ENCODE assay signal across 13 mouse cellular contexts in the genomic region with DNA sequence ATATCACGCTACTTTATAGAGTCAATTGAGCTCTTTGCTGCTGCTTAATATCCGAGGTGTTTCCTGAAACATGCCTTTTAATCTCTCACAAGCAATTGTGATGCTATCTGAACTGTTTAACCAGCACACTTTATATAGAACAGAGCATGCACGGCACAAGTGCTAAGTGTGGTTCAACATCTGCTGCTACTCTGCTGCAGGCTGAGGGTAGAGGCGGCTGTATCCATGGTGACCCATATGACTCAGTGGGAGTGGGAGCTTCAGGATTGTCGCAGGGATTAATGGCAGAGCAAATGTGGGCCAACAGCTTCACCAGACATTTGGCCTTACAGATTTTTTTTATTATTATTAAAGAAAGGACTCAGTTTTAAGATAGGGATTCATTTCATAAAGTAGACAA. TPM values are rescaled to one million over a fixed set of nuclear protein-coding genes. Genes with fewer than 3 reads are reported as not detected.
DNase-seq lines count a peak whose midpoint lies in the region; ATAC-seq lines count a peak whose summit lies in the region.
"Had no signal": no experiment of that assay in that cellular context is flagged by ENCODE, and none has a peak within 500 bp of the region (broad histone marks: within the 10 kb centered on the region; RNA-seq: fewer than 3 reads in every experiment).

No protein-coding gene starts in this region.

- H3K9ac ChIP-seq in forebrain, embryonic 14.5 days (ENCODE audit: low read length): no peak overlapping the region
- no peak overlapping the region for H3K9ac ChIP-seq in neural tube, embryonic 14.5 days (replicated peaks; ENCODE audit: low read depth, low read length)
- H3K9ac ChIP-seq: heart, embryonic 12.5 days; intestine, embryonic 15.5 days; lung, embryonic 14.5 days had no signal

- H3K27me3 ChIP-seq in forebrain, embryonic 14.5 days (replicated peaks; ENCODE audit: control insufficient read depth, insufficient read depth, low read length): no peaks in the 10 kb centered on the region; the same call in 1 of the 2 replicates
- H3K27me3 ChIP-seq in neural tube, embryonic 14.5 days (ENCODE audit: control insufficient read depth, insufficient read depth, low read length): no peaks in the 10 kb centered on the region
- H3K27me3 ChIP-seq: intestine, embryonic 15.5 days had no signal

- H3K9me3 ChIP-seq in forebrain, embryonic 14.5 days (replicated peaks; ENCODE audit: control insufficient read depth, low read length): no peaks in the 10 kb centered on the region
- no peaks in the 10 kb centered on the region for H3K9me3 ChIP-seq in neural tube, embryonic 14.5 days (ENCODE audit: control insufficient read depth, low read length)
- H3K9me3 ChIP-seq: heart, embryonic 12.5 days; intestine, embryonic 15.5 days had no signal

- no peaks in the 10 kb centered on the region for H3K36me3 ChIP-seq in forebrain, embryonic 14.5 days (ENCODE audit: control insufficient read depth, insufficient read depth, low read length)
- no peaks in the 10 kb centered on the region for H3K36me3 ChIP-seq in neural tube, embryonic 14.5 days (ENCODE audit: control insufficient read depth, insufficient read depth, low read length)
- H3K36me3 ChIP-seq: heart, embryonic 12.5 days; intestine, embryonic 15.5 days had no signal

- H3K4me1 ChIP-seq in forebrain, embryonic 14.5 days (ENCODE audit: control insufficient read depth, insufficient read depth, low read length): no peaks in the 10 kb centered on the region; the same call in 1 of the 2 replicates
- H3K4me1 ChIP-seq in neural tube, embryonic 14.5 days (ENCODE audit: control insufficient read depth, insufficient read depth, low read length): peaks cover 2% of the 10 kb centered on the region; the same call in 1 of the 2 replicates
- H3K4me1 ChIP-seq: heart, embryonic 12.5 days had no signal

- no peak overlapping the region for H3K27ac ChIP-seq in forebrain, embryonic 14.5 days (ENCODE audit: low read depth, low read length)
- no peak overlapping the region for H3K27ac ChIP-seq in neural tube, embryonic 14.5 days (ENCODE audit: low read depth, low read length)
- H3K27ac ChIP-seq: intestine, embryonic 15.5 days had no signal

- peak; percentile 55; the same call in 1 of the 2 replicates for ATAC-seq in forebrain, embryonic 14.5 days
- peak; percentile 78 for ATAC-seq in neural tube, embryonic 14.5 days (ENCODE audit: low read depth)
- no peak for ATAC-seq in granulocyte monocyte progenitor cell, adult 5-6 weeks (replicated peaks; ENCODE audit: poor library complexity, severe bottlenecking)
- ATAC-seq: intestine, embryonic 15.5 days had no signal

- H3K4me2 ChIP-seq in forebrain, embryonic 14.5 days (ENCODE audit: low read length): no peak overlapping the region
- H3K4me2 ChIP-seq in neural tube, embryonic 14.5 days (ENCODE audit: low read depth, low read length): no peak overlapping the region
- H3K4me2 ChIP-seq: heart, embryonic 12.5 days; intestine, embryonic 15.5 days; lung, embryonic 14.5 days had no signal

- 39% methylated on average over 5 of the region's 5 CpGs for WGBS in forebrain, embryonic 14.5 days
- WGBS in neural tube, embryonic 14.5 days: 32% methylated on average over 5 of the region's 5 CpGs

- no peak overlapping the region for H3K4me3 ChIP-seq in forebrain, embryonic 14.5 days (ENCODE audit: low read depth, low read length)
- H3K4me3 ChIP-seq in neural tube, embryonic 14.5 days (ENCODE audit: low read depth, low read length): no peak overlapping the region
- H3K4me3 ChIP-seq: heart, embryonic 12.5 days; intestine, embryonic 15.5 days had no signal

- DNase-seq in layer of hippocampus, adult 11-12 months (ENCODE audit: low spot score): peak; percentile 64
- DNase-seq in layer of hippocampus, adult 9-10 months (ENCODE audit: low spot score): no peak
- DNase-seq in forebrain, embryonic 14.5 days (ENCODE audit: low spot score): peak; percentile 36
- DNase-seq in layer of hippocampus, postnatal 14 days (ENCODE audit: low spot score in 2 of 2): peak; percentile 16 to 64
- DNase-seq in thymus, adult 18-20 months: no peak
- DNase-seq in kidney, postnatal 10 days: no peak
- DNase-seq: cerebellum, postnatal 36 days; lung, embryonic 14.5 days had no signal

RNA-seq across cellular contexts. Expression of a gene that starts 5.8 kb away (rescaled TPM):
- polyA plus RNA-seq in forebrain, embryonic 14.5 days (2014; fragmentation: Nextera tagmentation; extraction: Ambion mirVana): 2.6 and 4.2 TPM in 2 replicates
- 10 to 100 TPM; 19.8 to 20.5 TPM for total RNA-seq in layer of hippocampus, postnatal 14 days (2021)
- polyA plus RNA-seq in neural tube, embryonic 14.5 days (2014; fragmentation: Nextera tagmentation; extraction: Ambion mirVana): 5.4 and 6.9 TPM in 2 replicates
- 0.49 TPM in 1 of 2 replicates, not detected in the other for total RNA-seq in granulocyte monocyte progenitor cell, adult 5-6 weeks (2014; fragmentation: Nextera tagmentation)
- total RNA-seq in granulocyte monocyte progenitor cell, adult 5-6 weeks (2017): 0.17 TPM in 1 of 2 replicates, not detected in the other

RNA-seq across cellular contexts. Expression of a gene that starts 36.6 kb away (rescaled TPM):
- polyA plus RNA-seq in forebrain, embryonic 14.5 days (2014; fragmentation: Nextera tagmentation; extraction: Ambion mirVana): 0.23 TPM in 1 of 2 replicates, not detected in the other
- under 1 TPM in 1 of 2 experiments, not detected in 1; 0.39 TPM for total RNA-seq in layer of hippocampus, postnatal 14 days (2021)
- not detected in 2 replicates for polyA plus RNA-seq in neural tube, embryonic 14.5 days (2014; fragmentation: Nextera tagmentation; extraction: Ambion mirVana)
- not detected in 2 replicates for total RNA-seq in granulocyte monocyte progenitor cell, adult 5-6 weeks (2014; fragmentation: Nextera tagmentation)
- total RNA-seq in granulocyte monocyte progenitor cell, adult 5-6 weeks (2017): not detected in 2 replicates
- polyA plus RNA-seq: lung, embryonic 14.5 days; small intestine, adult 2 months had no signal

Comparison
In these comparisons a context has a peak if more than half of its experiments do, and no peak if none do; other contexts are left out.
1. DNase-seq: peak in layer of hippocampus, adult 11-12 months (single experiment), forebrain, embryonic 14.5 days (single experiment) and layer of hippocampus, postnatal 14 days (2 of 2); none in layer of hippocampus, adult 9-10 months (single experiment), thymus, adult 18-20 months (0 of 2) and kidney, postnatal 10 days (single experiment).
2. RNA of a gene that starts 5.8 kb away (total RNA-seq): 19.8 to 20.5 TPM in layer of hippocampus, postnatal 14 days; 0.17 to 0.49 TPM in granulocyte monocyte progenitor cell, adult 5-6 weeks; every median in the first group is over 10 times any median in the second.